Comparison of ENCODE assay signal across 14 mouse cellular contexts in genomic region chr2:152273639-152274038, GRCm38 (mm10). TPM values are rescaled to one million over a fixed set of nuclear protein-coding genes. Genes with fewer than 3 reads are reported as not detected.
DNase-seq lines count a peak whose midpoint lies in the region; ATAC-seq and TF ChIP-seq lines count a peak whose summit lies in the region.
"Had no signal": no experiment of that assay in that cellular context is flagged by ENCODE, and none has a peak within 500 bp of the region (broad histone marks: within the 10 kb centered on the region; RNA-seq: fewer than 3 reads in every experiment).

No protein-coding gene starts in this region.

- intact Hi-C loops in gastrocnemius, adult 2 months (cut with DNase I), result no loop called here
- intact Hi-C loops in gastrocnemius, postnatal 36 days (cut with DNase I), result no loop called here

- no peak overlapping the region for H3K4me2 ChIP-seq in lung, postnatal 0 days (replicated peaks; ENCODE audit: low read depth, low read length)
- H3K4me2 ChIP-seq: limb, embryonic 13.5 days; midbrain, embryonic 13.5 days had no signal

- H3K4me3 ChIP-seq in gastrocnemius, adult 2 months, result no peak overlapping the region
- H3K4me3 ChIP-seq in lung, postnatal 0 days (ENCODE audit: low read depth, low read length), result no peak overlapping the region
- H3K4me3 ChIP-seq: limb, embryonic 13.5 days; midbrain, embryonic 13.5 days had no signal

- ATAC-seq in lung, postnatal 0 days, result no peak
- ATAC-seq: midbrain, embryonic 13.5 days had no signal

- H3K9me3 ChIP-seq in lung, postnatal 0 days (ENCODE audit: low read length), result no peaks in the 10 kb centered on the region
- H3K9me3 ChIP-seq: limb, embryonic 13.5 days; midbrain, embryonic 13.5 days had no signal

- H3K27ac ChIP-seq in gastrocnemius, adult 2 months, result no peak overlapping the region
- H3K27ac ChIP-seq in lung, postnatal 0 days (ENCODE audit: low read length), result no peak overlapping the region
- H3K27ac ChIP-seq: limb, embryonic 13.5 days; midbrain, embryonic 13.5 days had no signal

- no peaks in the 10 kb centered on the region for H3K27me3 ChIP-seq in lung, postnatal 0 days (replicated peaks; ENCODE audit: insufficient read depth, low read length)
- H3K27me3 ChIP-seq: limb, embryonic 13.5 days; midbrain, embryonic 13.5 days had no signal

- 78% methylated on average over 2 of the region's 2 CpGs for WGBS in lung, postnatal 0 days

- no peaks in the 10 kb centered on the region for H3K4me1 ChIP-seq in lung, postnatal 0 days (ENCODE audit: insufficient read depth, low read depth, low read length)
- H3K4me1 ChIP-seq: limb, embryonic 13.5 days; midbrain, embryonic 13.5 days had no signal

- no peak for DNase-seq in gastrocnemius, adult 2 months
- DNase-seq in gastrocnemius, postnatal 36 days, result no peak
- peak; percentile 17 for DNase-seq in lung, postnatal 0 days (ENCODE audit: low spot score)
- DNase-seq in lung, postnatal 25 days (ENCODE audit: low spot score), result no peak
- peak; percentile 45 for DNase-seq in NIH3T3 (ENCODE audit: low read depth)
- DNase-seq in retina, postnatal 1 day, result peak; percentile 9
- DNase-seq in testis, postnatal 14 days (ENCODE audit: low spot score), result no peak
- DNase-seq in cerebellum, postnatal 10 days, result no peak
- DNase-seq: cerebellum, adult 8-10 months; heart, postnatal 14 days; kidney, postnatal 14 days; thymus, postnatal 36 days had no signal

- no peak for TF ChIP-seq EP300 in lung, postnatal 0 days (IDR thresholded peaks at IDR 0.05)

- H3K9ac ChIP-seq in lung, postnatal 0 days (replicated peaks; ENCODE audit: low read depth), result no peak overlapping the region
- H3K9ac ChIP-seq: limb, embryonic 13.5 days; midbrain, embryonic 13.5 days had no signal

- H3K36me3 ChIP-seq in lung, postnatal 0 days (ENCODE audit: insufficient read depth, low read length), result peaks cover 14% of the 10 kb centered on the region; the same call in 1 of the 2 replicates

- TF ChIP-seq CTCF in gastrocnemius, adult 2 months (IDR thresholded peaks at IDR 0.05), result peak; percentile 34; the same call in 1 of the 2 replicates
- peak; percentile 49 for TF ChIP-seq CTCF in lung, postnatal 0 days (IDR thresholded peaks at IDR 0.05)

RNA-seq across cellular contexts. Expression of gene Tbc1d20, which starts 20.0 kb away (rescaled TPM):
- 10 to 100 TPM; 26.4 to 27.8 TPM for total RNA-seq in gastrocnemius, adult 2 months (2021)
- total RNA-seq in gastrocnemius, postnatal 36 days (2021), result 10 to 100 TPM; 21.8 to 26.8 TPM
- polyA plus RNA-seq in lung, postnatal 0 days (2015; fragmentation: Nextera tagmentation; extraction: Ambion mirVana), result 37.5 and 38.8 TPM in 2 replicates

RNA-seq across cellular contexts. Expression of gene Csnk2a1, which starts 47.0 kb away (rescaled TPM):
- 100 to 1,000 TPM in 1 of 2 experiments, 10 to 100 TPM in 1; 91.1 to 102 TPM for total RNA-seq in gastrocnemius, adult 2 months (2021)
- 10 to 100 TPM; 82.6 to 84.0 TPM for total RNA-seq in gastrocnemius, postnatal 36 days (2021)
- 62.4 and 70.4 TPM in 2 replicates for polyA plus RNA-seq in lung, postnatal 0 days (2015; fragmentation: Nextera tagmentation; extraction: Ambion mirVana)

RNA-seq across cellular contexts. Expression of gene Rbck1, which starts 58.8 kb away (rescaled TPM):
- total RNA-seq in gastrocnemius, adult 2 months (2021), result 10 to 100 TPM; 27.0 to 31.1 TPM
- 10 to 100 TPM; 24.4 to 31.6 TPM for total RNA-seq in gastrocnemius, postnatal 36 days (2021)
- 67.9 and 74.4 TPM in 2 replicates for polyA plus RNA-seq in lung, postnatal 0 days (2015; fragmentation: Nextera tagmentation; extraction: Ambion mirVana)

Comparison
In these comparisons a context has a peak if more than half of its experiments do, and no peak if none do; other contexts are left out.
1. DNase-seq: peak in lung, postnatal 0 days (single experiment), NIH3T3 (single experiment) and retina, postnatal 1 day (single experiment); none in gastrocnemius, adult 2 months (single experiment), gastrocnemius, postnatal 36 days (0 of 2), lung, postnatal 25 days (single experiment), testis, postnatal 14 days (single experiment) and cerebellum, postnatal 10 days (0 of 2).